Mouse (Mus musculus): Measurements from ENCODE around the gene Acin1. TPM values are rescaled to one million over a fixed set of nuclear protein-coding genes. Genes with fewer than 3 reads are reported as not detected.
A peak's percentile ranks its signal among the peaks of the same experiment; 100 is the strongest.

The Acin1 gene
- polyA plus RNA-seq, 1 experiment from 2014 or later, result 110 TPM

- DNase-seq (ENCODE audit: low spot score), result no peak
- H3K27me3 ChIP-seq (ENCODE audit: insufficient read depth, poor library complexity, severe bottlenecking), result no peaks in the 10 kb centered on the region
- WGBS, result 9% methylated on average over 8 of the region's 8 CpGs
- H3K36me3 ChIP-seq, result peaks cover 37% of the 10 kb centered on the region
- H3K9me3 ChIP-seq, result no peaks in the 10 kb centered on the region
- peak overlapping the region; percentile 98 for H3K27ac ChIP-seq
- peak overlapping the region; percentile 93 for H3K4me3 ChIP-seq
- peaks cover 20% of the 10 kb centered on the region for H3K4me1 ChIP-seq
Measured at GRCm38 (mm10) chr14:54687251-54687650, 520 bp upstream of the Acin1 start.

GRCm38 (mm10) chr14:54686063-54686521, 639 bp downstream of the Acin1 start, which contains the start of gene 1700123O20Rik:
1700123O20Rik (plus strand) TSS chr14:54686216.
- WGBS, result 0% methylated on average over 41 of the region's 41 CpGs
- H3K27me3 ChIP-seq (ENCODE audit: insufficient read depth, poor library complexity, severe bottlenecking), result no peaks in the 10 kb centered on the region
- H3K36me3 ChIP-seq, result peaks cover 47% of the 10 kb centered on the region
- peak within 1 kb of the TSS; percentile 98 for H3K27ac ChIP-seq
- H3K4me3 ChIP-seq, result peak within 1 kb of the TSS; percentile 93
- peaks cover 20% of the 10 kb centered on the region for H3K4me1 ChIP-seq
- H3K9me3 ChIP-seq, result no peaks in the 10 kb centered on the region
- DNase-seq (ENCODE audit: low spot score), result peak; percentile 96

GRCm38 (mm10) chr14:54685471-54685870, 1.3 kb downstream of the Acin1 start:
- DNase-seq (ENCODE audit: low spot score), result no peak
- H3K27me3 ChIP-seq (ENCODE audit: insufficient read depth, poor library complexity, severe bottlenecking), result no peaks in the 10 kb centered on the region
- H3K4me1 ChIP-seq, result peaks cover 20% of the 10 kb centered on the region
- H3K9me3 ChIP-seq, result no peaks in the 10 kb centered on the region
- WGBS, result 11% methylated on average over 8 of the region's 8 CpGs
- H3K4me3 ChIP-seq, result peak overlapping the region; percentile 93
- peak overlapping the region; percentile 98 for H3K27ac ChIP-seq
- H3K36me3 ChIP-seq, result peaks cover 45% of the 10 kb centered on the region

GRCm38 (mm10) chr14:54682396-54682795, 4.3 kb downstream of the Acin1 start:
- H3K4me3 ChIP-seq, result no peak overlapping the region
- peaks cover 55% of the 10 kb centered on the region for H3K36me3 ChIP-seq
- WGBS, result 90% methylated on average over 3 of the region's 3 CpGs
- H3K27me3 ChIP-seq (ENCODE audit: insufficient read depth, poor library complexity, severe bottlenecking), result no peaks in the 10 kb centered on the region
- no peak for DNase-seq (ENCODE audit: low spot score)
- H3K27ac ChIP-seq, result no peak overlapping the region
- H3K9me3 ChIP-seq, result no peaks in the 10 kb centered on the region
- peaks cover 9% of the 10 kb centered on the region for H3K4me1 ChIP-seq

GRCm38 (mm10) chr14:54678657-54679304, 8.0 kb downstream of the Acin1 start:
- no peak for DNase-seq (ENCODE audit: low spot score)
- Histone ChIP-seq H3K27ac (no peak overlapping the region), H3K36me3 (peaks cover 88% of the 10 kb centered on the region), H3K9me3 (no peaks in the 10 kb centered on the region), H3K4me1 (no peaks in the 10 kb centered on the region), H3K27me3 (ENCODE audit: insufficient read depth, poor library complexity, severe bottlenecking) (no peaks in the 10 kb centered on the region), H3K4me3 (no peak overlapping the region)
- WGBS, result 89% methylated on average over 16 of the region's 16 CpGs

- H3K36me3 ChIP-seq, result peaks cover 86% of the 10 kb centered on the region
- WGBS, result 91% methylated on average over 5 of the region's 5 CpGs
Measured at GRCm38 (mm10) chr14:54676290-54676689, 10.4 kb downstream of the Acin1 start.

GRCm38 (mm10) chr14:54674317-54674716, 12.4 kb downstream of the Acin1 start:
- H3K4me3 ChIP-seq, result no peak overlapping the region
- DNase-seq (ENCODE audit: low spot score), result no peak
- no peaks in the 10 kb centered on the region for H3K9me3 ChIP-seq
- H3K27ac ChIP-seq, result no peak overlapping the region
- 81% methylated on average over 2 of the region's 2 CpGs for WGBS
- H3K27me3 ChIP-seq (ENCODE audit: insufficient read depth, poor library complexity, severe bottlenecking), result no peaks in the 10 kb centered on the region
- H3K36me3 ChIP-seq, result peaks cover 78% of the 10 kb centered on the region
- no peaks in the 10 kb centered on the region for H3K4me1 ChIP-seq

More at GRCm38 (mm10) chr14:54676290-54676689, 10.4 kb downstream of the Acin1 start:
- H3K9me3 ChIP-seq, result no peaks in the 10 kb centered on the region
- no peak overlapping the region for H3K4me3 ChIP-seq
- H3K27ac ChIP-seq, result no peak overlapping the region
- no peaks in the 10 kb centered on the region for H3K4me1 ChIP-seq
- DNase-seq (ENCODE audit: low spot score), result no peak
- no peaks in the 10 kb centered on the region for H3K27me3 ChIP-seq (ENCODE audit: insufficient read depth, poor library complexity, severe bottlenecking)

GRCm38 (mm10) chr14:54669381-54669780, 17.4 kb downstream of the Acin1 start:
- no peaks in the 10 kb centered on the region for H3K9me3 ChIP-seq
- H3K36me3 ChIP-seq, result peaks cover 73% of the 10 kb centered on the region
- no peaks in the 10 kb centered on the region for H3K27me3 ChIP-seq (ENCODE audit: insufficient read depth, poor library complexity, severe bottlenecking)
- no peak overlapping the region for H3K27ac ChIP-seq
- no peak for DNase-seq (ENCODE audit: low spot score)
- no peaks in the 10 kb centered on the region for H3K4me1 ChIP-seq
- WGBS, result 75% methylated on average over 4 of the region's 4 CpGs
- no peak overlapping the region for H3K4me3 ChIP-seq

GRCm38 (mm10) chr14:54664477-54665222, 22.1 kb downstream of the Acin1 start:
- Histone ChIP-seq H3K27me3 (ENCODE audit: insufficient read depth, poor library complexity, severe bottlenecking) (no peaks in the 10 kb centered on the region), H3K9me3 (no peaks in the 10 kb centered on the region), H3K36me3 (peaks cover 94% of the 10 kb centered on the region), H3K4me3 (no peak overlapping the region), H3K27ac (no peak overlapping the region), H3K4me1 (no peaks in the 10 kb centered on the region)
- 89% methylated on average over 10 of the region's 10 CpGs for WGBS
- no peak for DNase-seq (ENCODE audit: low spot score)

- Histone ChIP-seq H3K36me3 (peaks cover 100% of the 10 kb centered on the region), H3K27me3 (ENCODE audit: insufficient read depth, poor library complexity, severe bottlenecking) (no peaks in the 10 kb centered on the region), H3K4me1 (no peaks in the 10 kb centered on the region), H3K9me3 (no peaks in the 10 kb centered on the region), H3K4me3 (no peak overlapping the region), H3K27ac (no peak overlapping the region)
- DNase-seq (ENCODE audit: low spot score), result no peak
- 85% methylated on average over 2 of the region's 2 CpGs for WGBS
Measured at GRCm38 (mm10) chr14:54660009-54660408, 26.7 kb downstream of the Acin1 start.

GRCm38 (mm10) chr14:54653496-54653895, 33.2 kb downstream of the Acin1 start:
- Histone ChIP-seq H3K4me3 (peak overlapping the region; percentile 81), H3K27ac (peak overlapping the region; percentile 93), H3K4me1 (peaks cover 40% of the 10 kb centered on the region), H3K9me3 (no peaks in the 10 kb centered on the region), H3K27me3 (ENCODE audit: insufficient read depth, poor library complexity, severe bottlenecking) (no peaks in the 10 kb centered on the region), H3K36me3 (peaks cover 69% of the 10 kb centered on the region)
- peak; percentile 97 for DNase-seq (ENCODE audit: low spot score)
- WGBS, result 2% methylated on average over 12 of the region's 12 CpGs

- DNase-seq (ENCODE audit: low spot score), result no peak
- no peaks in the 10 kb centered on the region for H3K27me3 ChIP-seq (ENCODE audit: insufficient read depth, poor library complexity, severe bottlenecking)
- peaks cover 40% of the 10 kb centered on the region for H3K4me1 ChIP-seq
- peak overlapping the region; percentile 81 for H3K4me3 ChIP-seq
- no peaks in the 10 kb centered on the region for H3K9me3 ChIP-seq
- peaks cover 69% of the 10 kb centered on the region for H3K36me3 ChIP-seq
- peak overlapping the region; percentile 93 for H3K27ac ChIP-seq
- 0% methylated on average over 7 of the region's 7 CpGs for WGBS
Measured at GRCm38 (mm10) chr14:54652787-54653186, 33.9 kb downstream of the Acin1 start.

GRCm38 (mm10) chr14:54651556-54651955, 35.2 kb downstream of the Acin1 start:
- Histone ChIP-seq H3K36me3 (peaks cover 69% of the 10 kb centered on the region), H3K4me3 (peak overlapping the region; percentile 81; the same call in 1 of the 2 replicates), H3K27me3 (ENCODE audit: insufficient read depth, poor library complexity, severe bottlenecking) (no peaks in the 10 kb centered on the region), H3K9me3 (no peaks in the 10 kb centered on the region), H3K4me1 (peaks cover 40% of the 10 kb centered on the region), H3K27ac (peak overlapping the region; percentile 93; the same call in 1 of the 2 replicates)
- WGBS, result 76% methylated on average over 4 of the region's 4 CpGs
- no peak for DNase-seq (ENCODE audit: low spot score)
